Mouse (Mus musculus) hindbrain, embryonic 14.5 days (tissue): ENCODE data around the gene Gm42906. TPM values are rescaled to one million over a fixed set of nuclear protein-coding genes. Genes with fewer than 3 reads are reported as not detected.

Source experiments
- ATAC-seq: fragments of 200-750 bp; cut with Nextera tagmentation; 2 replicates; pipeline ENCODE4 v1.8.0; 2017; ENCODE audit warnings: moderate number of reproducible peaks, mild to moderate bottlenecking, moderate TSS enrichment, moderate library complexity; ENCODE audit not compliant: low FRiP score
- DNase-seq: peaks from one replicate; pipeline ENCODE4 v3.0.0-alpha.2; 2015; ENCODE audit warnings: low spot score
- H3K27ac ChIP-seq: fragments of 300-500 bp; sonication (generic); 2 replicates; pipeline ENCODE4 v1.5.1; 2014; ENCODE audit warnings: mild to moderate bottlenecking, moderate library complexity
- H3K27me3 ChIP-seq: fragments of 300-500 bp; sonication (generic); 2 replicates; pipeline ENCODE4 v1.6.1; 2014; ENCODE audit warnings: mild to moderate bottlenecking, low read length, mixed read lengths; ENCODE audit not compliant: control insufficient read depth, insufficient read depth
- H3K36me3 ChIP-seq: fragments of 300-500 bp; sonication (generic); replicated peaks from 2 replicates; pipeline ENCODE4 v1.6.1; 2014; ENCODE audit not compliant: control insufficient read depth, insufficient read depth
- H3K4me1 ChIP-seq: fragments of 300-500 bp; sonication (generic); replicated peaks from 2 replicates; pipeline ENCODE4 v1.6.1; 2014; ENCODE audit warnings: antibody characterized with exemption, low read length, mixed read lengths; ENCODE audit not compliant: control insufficient read depth, insufficient read depth
- H3K4me2 ChIP-seq: fragments of 300-500 bp; sonication (generic); replicated peaks from 2 replicates; pipeline ENCODE4 v1.6.1; 2014; ENCODE audit warnings: mild to moderate bottlenecking, moderate library complexity
- H3K4me3 ChIP-seq: fragments of 300-500 bp; sonication (generic); replicated peaks from 2 replicates; pipeline ENCODE4 v1.5.1; 2014; ENCODE audit warnings: mild to moderate bottlenecking, low read length
- H3K9ac ChIP-seq: fragments of 300-500 bp; sonication (generic); 2 replicates; pipeline ENCODE4 v1.6.1; 2014
- H3K9me3 ChIP-seq: fragments of 300-500 bp; sonication (generic); 2 replicates; pipeline ENCODE4 v1.6.1; 2016; ENCODE audit warnings: low read length; ENCODE audit not compliant: control insufficient read depth
- whole genome bisulfite sequencing: fragments of 180-500 bp; shearing (Covaris S2); extraction: QIAGEN DNeasy Blood & Tissue Kit; methylation state at CpG from one replicate; pipeline ENCODE4 v1.1.7; 2014; 5-methylcytosine and 5-hydroxymethylcytosine counted together
- polyA plus RNA-seq: library from polyadenylated mRNA; unstranded; fragments of >200 nt; fragmentation: Nextera tagmentation; extraction: Ambion mirVana; gene quantifications from 2 replicates; pipeline ENCODE4 v1.2.1, GENCODE M21; 2014

Gm42906 gene
- polyA plus RNA-seq, 1 experiment from 2014 or later = not detected

DNA sequence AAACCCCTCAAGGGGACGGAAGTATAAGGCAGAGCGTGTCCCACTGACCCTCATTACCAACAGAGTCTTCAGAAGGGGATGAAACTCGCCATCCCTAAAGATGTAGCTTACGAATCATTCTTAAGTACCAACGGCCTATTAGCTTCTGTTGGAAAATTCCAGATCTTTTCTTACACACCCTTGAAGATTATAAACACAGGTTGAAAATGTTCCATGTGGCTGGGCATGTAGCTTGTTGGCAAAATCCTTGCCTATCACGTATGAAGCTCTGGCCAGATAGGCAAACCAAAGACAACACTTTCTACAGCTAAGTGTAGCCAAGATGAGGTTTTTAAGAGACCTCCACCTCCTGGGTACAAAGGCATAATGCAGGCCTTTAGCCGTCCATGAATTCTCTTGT, 319.0 kb downstream of the Gm42906 start:
- peak overlapping the region; percentile 21; the same call in 1 of the 2 replicates for H3K4me2 ChIP-seq

GRCm38 (mm10) chr5:151108291-151108897, 319.6 kb downstream of the Gm42906 start:
- Histone ChIP-seq H3K4me2 (peak overlapping the region; percentile 21), H3K27ac (no peak overlapping the region), H3K9me3 (no peaks in the 10 kb centered on the region), H3K4me3 (no peak overlapping the region), H3K36me3 (no peaks in the 10 kb centered on the region), H3K4me1 (0 out of 2 replicates have a peak, but pooled peaks cover 4% of the 10 kb centered on the region), H3K27me3 (no peaks in the 10 kb centered on the region), H3K9ac (no peak overlapping the region)
- no peak for DNase-seq
- 57% methylated on average over 19 of the region's 19 CpGs for WGBS
- ATAC-seq = no peak; the same call in 1 of the 2 replicates

More for the DNA sequence above, 319.0 kb downstream of the Gm42906 start:
- 0 out of 2 replicates have a peak, but pooled peaks cover 4% of the 10 kb centered on the region for H3K4me1 ChIP-seq
- WGBS = 75% methylated on average over 7 of the region's 7 CpGs
- DNase-seq (no peak), ATAC-seq (no peak)
- H3K27me3 ChIP-seq = no peaks in the 10 kb centered on the region
- H3K9me3 ChIP-seq = no peaks in the 10 kb centered on the region
- H3K27ac ChIP-seq = no peak overlapping the region
- H3K36me3 ChIP-seq = no peaks in the 10 kb centered on the region
- H3K9ac ChIP-seq = no peak overlapping the region
- H3K4me3 ChIP-seq = no peak overlapping the region

GRCm38 (mm10) chr5:151106841-151107240, 321.1 kb downstream of the Gm42906 start:
- Histone ChIP-seq H3K4me3 (no peak overlapping the region), H3K9me3 (no peaks in the 10 kb centered on the region), H3K27ac (no peak overlapping the region), H3K27me3 (no peaks in the 10 kb centered on the region), H3K36me3 (no peaks in the 10 kb centered on the region), H3K4me1 (0 out of 2 replicates have a peak, but pooled peaks cover 4% of the 10 kb centered on the region), H3K9ac (no peak overlapping the region), H3K4me2 (no peak overlapping the region)
- WGBS = 93% methylated on average over 3 of the region's 3 CpGs
- 0 out of 2 replicates have a peak, but pooled peaks have one; percentile 2 for ATAC-seq
- no peak for DNase-seq

- DNase-seq (no peak), ATAC-seq (no peak)
- WGBS = 82% methylated on average over 10 of the region's 10 CpGs
Measured at GRCm38 (mm10) chr5:151105054-151105971, 322.6 kb downstream of the Gm42906 start.

DNA sequence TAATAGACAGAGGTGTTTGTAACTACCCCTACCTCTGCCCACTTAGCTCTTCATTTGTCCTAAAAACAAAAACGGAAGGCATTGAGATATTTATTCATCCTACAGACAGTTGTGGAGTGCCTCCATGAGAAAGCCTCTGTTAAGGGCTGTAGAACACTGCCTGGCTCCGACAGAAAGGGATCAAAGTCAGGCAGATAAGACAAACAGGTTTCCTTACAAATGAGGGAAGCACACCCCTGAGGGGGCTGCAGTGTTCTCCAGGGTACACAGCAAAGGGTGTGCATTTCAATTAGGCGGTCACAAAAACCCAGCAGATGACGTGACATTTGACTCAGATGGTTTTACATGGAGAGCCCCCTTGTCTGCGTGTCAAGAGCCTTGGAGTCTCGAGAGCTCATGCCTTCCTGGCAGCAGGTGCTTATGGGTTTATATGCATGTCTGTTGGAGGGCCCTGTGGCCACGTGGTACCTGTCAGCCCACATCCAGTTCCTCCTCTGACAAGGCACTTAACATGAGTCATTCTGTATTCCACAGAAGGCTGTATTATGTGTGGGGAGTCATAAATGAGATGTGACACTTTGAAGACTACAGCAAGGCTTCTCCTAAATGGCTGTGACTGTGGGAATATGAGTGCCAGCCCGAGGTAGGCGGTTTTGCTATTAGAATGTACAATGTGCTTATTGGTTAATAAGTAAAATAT, 323.5 kb downstream of the Gm42906 start:
- 57% methylated on average over 9 of the region's 9 CpGs for WGBS
- H3K27ac ChIP-seq = no peak overlapping the region
- ATAC-seq = no peak

More at GRCm38 (mm10) chr5:151105054-151105971, 322.6 kb downstream of the Gm42906 start:
- Histone ChIP-seq H3K9ac (no peak overlapping the region), H3K36me3 (no peaks in the 10 kb centered on the region), H3K9me3 (no peaks in the 10 kb centered on the region), H3K4me1 (0 out of 2 replicates have a peak, but pooled peaks cover 4% of the 10 kb centered on the region), H3K27me3 (no peaks in the 10 kb centered on the region), H3K4me3 (no peak overlapping the region), H3K4me2 (no peak overlapping the region), H3K27ac (no peak overlapping the region)

DNA sequence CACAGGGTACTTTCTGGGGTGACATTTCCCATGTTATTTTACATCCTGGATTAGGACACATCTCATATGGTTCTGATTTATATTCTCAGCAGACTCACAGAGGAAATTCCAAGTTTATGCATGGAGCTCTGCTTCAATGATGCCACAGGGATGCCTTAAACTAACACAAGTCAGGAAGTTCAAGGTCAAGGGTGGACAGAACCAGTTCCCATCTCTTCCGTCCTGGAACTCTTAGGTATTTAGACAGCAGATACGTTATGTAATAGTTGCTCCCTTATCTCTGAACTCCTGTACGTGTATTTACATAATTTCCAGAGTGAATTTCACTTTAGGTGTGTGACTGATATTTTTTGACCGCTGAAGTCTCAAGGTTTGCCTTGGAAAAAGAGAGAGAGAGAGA, 324.7 kb downstream of the Gm42906 start:
- H3K27me3 ChIP-seq = no peaks in the 10 kb centered on the region
- ATAC-seq (no peak), DNase-seq (no peak)
- H3K27ac ChIP-seq = no peak overlapping the region
- no peaks in the 10 kb centered on the region for H3K9me3 ChIP-seq
- no peak overlapping the region for H3K4me3 ChIP-seq
- 84% methylated on average over 4 of the region's 4 CpGs for WGBS
- 0 out of 2 replicates have a peak, but pooled peaks cover 4% of the 10 kb centered on the region for H3K4me1 ChIP-seq
- no peak overlapping the region for H3K9ac ChIP-seq
- no peaks in the 10 kb centered on the region for H3K36me3 ChIP-seq
- H3K4me2 ChIP-seq = no peak overlapping the region

More for the DNA sequence above, 323.5 kb downstream of the Gm42906 start:
- no peaks in the 10 kb centered on the region for H3K27me3 ChIP-seq
- no peak overlapping the region for H3K4me3 ChIP-seq
- H3K4me2 ChIP-seq = no peak overlapping the region
- H3K4me1 ChIP-seq = 0 out of 2 replicates have a peak, but pooled peaks cover 4% of the 10 kb centered on the region
- no peaks in the 10 kb centered on the region for H3K36me3 ChIP-seq
- DNase-seq = no peak
- H3K9ac ChIP-seq = no peak overlapping the region
- no peaks in the 10 kb centered on the region for H3K9me3 ChIP-seq

DNA sequence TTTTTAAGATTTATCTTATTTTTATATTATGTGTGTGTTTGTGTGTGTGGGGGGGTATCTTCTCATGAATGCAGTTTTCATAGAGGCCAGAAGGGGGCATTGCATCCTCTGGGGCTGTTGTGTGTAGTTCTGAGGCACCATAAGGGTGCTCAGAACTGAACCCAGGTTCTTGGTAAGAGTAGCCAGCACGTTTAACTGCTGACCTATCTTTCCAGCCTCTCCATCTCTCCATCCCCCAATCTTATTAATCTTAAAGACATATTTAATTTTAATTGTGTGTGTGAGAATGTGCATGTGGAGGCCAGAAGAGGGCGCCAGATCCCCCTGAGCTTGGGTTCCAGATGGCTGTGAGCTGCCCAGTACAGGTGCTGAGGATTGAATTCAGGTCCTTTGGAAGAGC, 325.7 kb downstream of the Gm42906 start:
- no peaks in the 10 kb centered on the region for H3K9me3 ChIP-seq
- no peak overlapping the region for H3K4me3 ChIP-seq
- no peaks in the 10 kb centered on the region for H3K27me3 ChIP-seq
- ATAC-seq (no peak), DNase-seq (no peak)
- H3K27ac ChIP-seq = no peak overlapping the region
- 36% methylated on average over 2 of the region's 2 CpGs for WGBS
- 0 out of 2 replicates have a peak, but pooled peaks cover 4% of the 10 kb centered on the region for H3K4me1 ChIP-seq
- no peaks in the 10 kb centered on the region for H3K36me3 ChIP-seq
- H3K4me2 ChIP-seq = no peak overlapping the region
- H3K9ac ChIP-seq = no peak overlapping the region

- H3K4me2 ChIP-seq = no peak overlapping the region
- H3K9ac ChIP-seq = no peak overlapping the region
- H3K36me3 ChIP-seq = no peaks in the 10 kb centered on the region
- 84% methylated on average over 6 of the region's 6 CpGs for WGBS
- no peaks in the 10 kb centered on the region for H3K4me1 ChIP-seq
- DNase-seq (no peak), ATAC-seq (no peak)
- H3K27me3 ChIP-seq = no peaks in the 10 kb centered on the region
- H3K4me3 ChIP-seq = no peak overlapping the region
- H3K27ac ChIP-seq = no peak overlapping the region
- H3K9me3 ChIP-seq = no peaks in the 10 kb centered on the region
Measured at GRCm38 (mm10) chr5:151096012-151096411, 332.0 kb downstream of the Gm42906 start.
